Mouse (Mus musculus) CH12.LX (cell line): ENCODE data around the gene Sf3a1. TPM values are rescaled to one million over a fixed set of nuclear protein-coding genes. Genes with fewer than 3 reads are reported as not detected.

Source experiments
- DNase-seq: peaks from one replicate; pipeline ENCODE4 v3.0.0-alpha.2; 2013; ENCODE audit errors: extremely low read depth
- H3K27ac ChIP-seq: 2 replicates; pipeline ENCODE4 v1.5.1; 2012; ENCODE audit warnings: low read depth, mild to moderate bottlenecking, control low read depth, moderate library complexity; ENCODE audit not compliant: insufficient read depth
- H3K27me3 ChIP-seq: replicated peaks from 2 replicates; pipeline ENCODE3; 2012; ENCODE audit warnings: inconsistent platforms
- H3K36me3 ChIP-seq, 2 experiments: replicated peaks in 1 of 2; 2 replicates each; pipeline versions ENCODE3 to v1.6.1; 2012; ENCODE audit warnings: inconsistent platforms in 1 of 2, low read length in 1 of 2, mild to moderate bottlenecking in 1 of 2, mixed read lengths in 1 of 2, moderate library complexity in 1 of 2; ENCODE audit not compliant: control insufficient read depth in 1 of 2, insufficient read depth in 1 of 2
- H3K4me1 ChIP-seq, 2 experiments: 2 replicates each; pipeline ENCODE4 v1.6.1; 2012; ENCODE audit warnings: inconsistent platforms in 1 of 2, moderate library complexity in 1 of 2; ENCODE audit not compliant: insufficient read depth in 2 of 2, control insufficient read depth in 1 of 2
- H3K4me2 ChIP-seq: 2 replicates; pipeline ENCODE4 v1.6.1; 2012; ENCODE audit warnings: low read depth, mild to moderate bottlenecking, control low read depth; ENCODE audit not compliant: poor library complexity, insufficient read depth, severe bottlenecking
- H3K4me3 ChIP-seq, 3 experiments: fragments of 150-350 bp in 1 of 3; sonication (generic) in 1 of 3; replicated peaks in 1 of 3; 2 replicates each; pipeline versions ENCODE3 to v1.5.1; 2011 to 2012; ENCODE audit warnings: low read depth in 2 of 3, low read length in 2 of 3, mild to moderate bottlenecking in 2 of 3, moderate library complexity in 2 of 3, control low read depth in 1 of 3, improper control_type of control experiment in 1 of 3, inconsistent platforms in 1 of 3, mixed read lengths in 1 of 3; ENCODE audit not compliant: poor library complexity in 1 of 3
- H3K79me2 ChIP-seq: replicated peaks from 2 replicates; pipeline ENCODE4 v1.6.1; 2012; ENCODE audit warnings: mild to moderate bottlenecking, moderate library complexity; ENCODE audit not compliant: control insufficient read depth, poor library complexity, insufficient read depth, severe bottlenecking; ENCODE audit errors: extremely low read depth
- H3K9ac ChIP-seq: 2 replicates; pipeline ENCODE4 v1.6.1; 2012; ENCODE audit warnings: low read depth, mild to moderate bottlenecking, control low read depth, moderate library complexity; ENCODE audit not compliant: insufficient read depth
- H3K9me3 ChIP-seq: replicated peaks from 2 replicates; pipeline ENCODE3; 2012; ENCODE audit warnings: low read length, inconsistent platforms, mixed read lengths
- BHLHE40 ChIP-seq: IDR thresholded peaks from 2 replicates; pipeline ENCODE4 v1.6.1; 2011; ENCODE audit warnings: mild to moderate bottlenecking, low read depth, low read length, improper control_type of control experiment
- CHD2 ChIP-seq: IDR thresholded peaks from 2 replicates; pipeline ENCODE4 v1.6.1; 2011; ENCODE audit warnings: low read length, improper control_type of control experiment
- CTCF ChIP-seq, 2 experiments: IDR thresholded peaks in 1 of 2; conservative IDR thresholded peaks in 1 of 2; 2 replicates each; pipeline ENCODE4 v1.5.1; 2011 to 2012; ENCODE audit warnings: low read depth in 2 of 2, low read length in 2 of 2, improper control_type of control experiment in 1 of 2, inconsistent platforms in 1 of 2, mild to moderate bottlenecking in 1 of 2, moderate library complexity in 1 of 2
- EP300 ChIP-seq: IDR thresholded peaks from 2 replicates; pipeline ENCODE4 v1.6.1; 2011; ENCODE audit warnings: low read length, improper control_type of control experiment
- HCFC1 ChIP-seq: IDR thresholded peaks from 2 replicates; pipeline ENCODE4 v1.6.1; 2012; ENCODE audit warnings: low read depth, mild to moderate bottlenecking, inconsistent platforms, low read length, improper control_type of control experiment
- JUN ChIP-seq: IDR thresholded peaks from 2 replicates; pipeline ENCODE4 v1.6.1; 2011; ENCODE audit warnings: low read depth, mild to moderate bottlenecking, low read length, improper control_type of control experiment, moderate library complexity; ENCODE audit not compliant: insufficient read depth
- JUND ChIP-seq: conservative IDR thresholded peaks from 2 replicates; pipeline ENCODE4 v1.6.1; 2011; ENCODE audit warnings: low read depth, low read length, improper control_type of control experiment
- MAFK ChIP-seq: IDR thresholded peaks from 2 replicates; pipeline ENCODE4 v1.6.1; 2011; ENCODE audit warnings: low read length, improper control_type of control experiment; ENCODE audit not compliant: insufficient replicate concordance
- MAX ChIP-seq: IDR thresholded peaks from 2 replicates; pipeline ENCODE4 v1.6.1; 2011; ENCODE audit warnings: low read length, improper control_type of control experiment
- MAZ ChIP-seq: IDR thresholded peaks from 2 replicates; pipeline ENCODE4 v1.6.1; 2012; ENCODE audit warnings: low read depth, mild to moderate bottlenecking, inconsistent platforms, low read length, improper control_type of control experiment, moderate library complexity
- MEF2A ChIP-seq: IDR thresholded peaks from 2 replicates; pipeline ENCODE4 v1.6.1; 2014; ENCODE audit warnings: low read depth, mild to moderate bottlenecking, inconsistent platforms, low read length, improper control_type of control experiment, borderline replicate concordance
- MXI1 ChIP-seq: IDR thresholded peaks from 2 replicates; pipeline ENCODE4 v1.6.1; 2011; ENCODE audit warnings: mild to moderate bottlenecking, low read depth, low read length, improper control_type of control experiment
- PAX5 ChIP-seq: IDR thresholded peaks from 2 replicates; pipeline ENCODE4 v1.6.1; 2012; ENCODE audit warnings: low read length, inconsistent platforms, mixed read lengths
- POLR2A ChIP-seq: IDR thresholded peaks from 2 replicates; pipeline ENCODE4 v1.6.1; 2011; ENCODE audit warnings: low read depth, mild to moderate bottlenecking, improper control_type of control experiment, low read length
- RAD21 ChIP-seq: IDR thresholded peaks from 2 replicates; pipeline ENCODE4 v1.6.1; 2011; ENCODE audit warnings: low read depth, mild to moderate bottlenecking, low read length, improper control_type of control experiment, moderate library complexity
- RCOR1 ChIP-seq: conservative IDR thresholded peaks from 2 replicates; pipeline ENCODE4 v1.6.1; 2012; ENCODE audit warnings: low read depth, mild to moderate bottlenecking, inconsistent platforms, low read length, improper control_type of control experiment
- UBTF ChIP-seq: IDR thresholded peaks from 2 replicates; pipeline ENCODE4 v1.6.1; 2012; ENCODE audit warnings: low read depth, mild to moderate bottlenecking, inconsistent platforms, low read length, improper control_type of control experiment, moderate library complexity
- USF2 ChIP-seq: conservative IDR thresholded peaks from 2 replicates; pipeline ENCODE4 v1.6.1; 2011; ENCODE audit warnings: low read depth, low read length, improper control_type of control experiment
- ZC3H11A ChIP-seq: IDR thresholded peaks from 2 replicates; pipeline ENCODE4 v1.6.1; 2012; ENCODE audit warnings: low read depth, mild to moderate bottlenecking, inconsistent platforms, low read length, improper control_type of control experiment
- ZMIZ1 ChIP-seq: IDR thresholded peaks from 2 replicates; pipeline ENCODE4 v1.6.1; 2012; ENCODE audit warnings: low read depth, mild to moderate bottlenecking, inconsistent platforms, low read length, improper control_type of control experiment
- ZNF384 ChIP-seq: IDR thresholded peaks from 2 replicates; pipeline ENCODE4 v1.6.1; 2012; ENCODE audit warnings: low read depth, low read length, improper control_type of control experiment, inconsistent platforms
- dilution Hi-C: fragments of 300-500 bp; cut with MboI; formaldehyde crosslinking; loops from 2 replicates; pipeline ENCODE4 v1.14.3; 2020; ENCODE audit warnings: low sequenced_read_pairs; ENCODE audit not compliant: extremely low pct_unique_long_range_greater_than_20kb, extremely low pct_ligation_motif_present
- in situ Hi-C: fragments of 300-500 bp; cut with MboI; formaldehyde crosslinking; loops from 3 replicates; pipeline ENCODE4 v1.14.3; 2019; ENCODE audit warnings: low sequenced_read_pairs, low pct_ligation_motif_present, low pct_unique_long_range_greater_than_20kb, mixed read lengths
- polyA plus RNA-seq: library from polyadenylated mRNA; unstranded; fragments of >175 nt; gene quantifications from 2 replicates; pipeline ENCODE4 v1.2.1, GENCODE M21; 2012; ENCODE audit warnings: low read depth; ENCODE audit not compliant: insufficient read length
- total RNA-seq, 2 experiments: library from RNA; depleted of rRNA; stranded (reverse); fragments of 300-350 nt in 1 of 2; fragments of >200 nt in 1 of 2; gene quantifications; 2 replicates each; pipeline ENCODE4 v1.2.3; 2012 to 2014

The Sf3a1 gene
- total and polyA plus RNA-seq, 3 experiments: 29.5 to 97.6 (median 46.5) TPM

GRCm38 (mm10) chr11:4201981-4202700 is 42.0 kb downstream of the Sf3a1 start:
- DNase-seq: no peak
- dilution Hi-C loops: no loop called here
- Histone ChIP-seq H3K9me3 (no peaks in the 10 kb centered on the region), H3K27ac (no peak overlapping the region), H3K4me2 (no peak overlapping the region), H3K79me2 (peaks cover 3% of the 10 kb centered on the region), H3K27me3 (no peaks in the 10 kb centered on the region), H3K4me1 (peaks cover 20 to 92% of the 10 kb centered on the region in 2 experiments), H3K9ac (no peak overlapping the region), H3K4me3 (no peak overlapping the region), H3K36me3 (peaks cover 8 to 42% of the 10 kb centered on the region in 2 experiments)
- in situ Hi-C loops: no loop called here
- TF ChIP-seq MAZ (no peak), ZMIZ1 (no peak), JUN (no peak), MAX (no peak), MEF2A (no peak), ZC3H11A (no peak), MXI1 (no peak), JUND (no peak), MAFK (no peak), HCFC1 (no peak), POLR2A (no peak), RCOR1 (no peak), CHD2 (no peak), USF2 (no peak), RAD21 (no peak), ZNF384 (no peak)

GRCm38 (mm10) chr11:4202995-4203704 is 43.0 kb downstream of the Sf3a1 start:
- Histone ChIP-seq H3K9me3 (no peaks in the 10 kb centered on the region), H3K27me3 (no peaks in the 10 kb centered on the region), H3K36me3 (peaks cover 16 to 49% of the 10 kb centered on the region in 2 experiments), H3K4me3 (no peak overlapping the region), H3K4me1 (peaks cover 11 to 82% of the 10 kb centered on the region in 2 experiments), H3K27ac (no peak overlapping the region), H3K79me2 (peaks cover 3% of the 10 kb centered on the region), H3K4me2 (peak overlapping the region; percentile 0; the same call in 1 of the 2 replicates), H3K9ac (no peak overlapping the region)
- dilution Hi-C loops (no loop called here), in situ Hi-C loops (no loop called here)
- TF ChIP-seq HCFC1 (no peak), MAFK (no peak), EP300 (no peak), PAX5 (no peak), CTCF (conservative IDR thresholded peaks at IDR 0.05 in 1 of 2, IDR thresholded peaks at IDR 0.05 in 1 of 2; ENCODE audit: low read depth in 2 of 2, low read length in 2 of 2) (no peak), UBTF (no peak), ZC3H11A (no peak), RAD21 (no peak), BHLHE40 (no peak)
- no peak for DNase-seq
